Mouse (Mus musculus) gastrocnemius, postnatal 10 days (tissue): ENCODE measurements around the gene Gm21190. TPM values are rescaled to one million over a fixed set of nuclear protein-coding genes. Genes with fewer than 3 reads are reported as not detected.
"Not testable (repeated sequence)": the region's sequence is repeated elsewhere in the genome, so short reads cannot be mapped to it uniquely, and the experiment has no call there.

Experiments used
- DNase-seq: peaks from one replicate; pipeline ENCODE4 v3.0.0; 2021; ENCODE audit warnings: mixed read lengths
- total RNA-seq, 2 experiments: library from RNA; stranded (reverse); gene quantifications; 2 replicates each; pipeline ENCODE4 v1.2.3; 2021

Gene Gm21190
- total RNA-seq, 2 experiments from 2014 or later, result not detected

DNA sequence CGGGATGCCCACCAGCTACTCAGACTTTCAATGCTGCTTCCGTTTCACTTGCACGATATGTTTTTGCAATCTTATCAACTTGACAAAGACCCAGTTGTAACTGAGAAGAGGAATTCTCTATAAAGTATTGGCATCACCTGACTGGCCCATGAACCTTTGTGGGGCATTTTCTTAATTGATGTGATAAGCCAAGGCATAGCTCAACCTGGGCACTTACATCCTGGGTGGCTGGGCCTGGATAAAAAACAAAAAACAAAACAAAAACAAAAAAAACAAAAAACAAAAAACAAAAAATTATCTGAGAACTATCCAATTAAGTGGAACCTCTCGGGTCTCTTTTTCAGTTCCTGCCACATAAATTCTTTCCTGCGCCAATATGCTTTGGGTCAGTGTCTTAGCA lies 40.3 kb downstream of the Gm21190 start:
- DNase-seq, result no peak

DNA sequence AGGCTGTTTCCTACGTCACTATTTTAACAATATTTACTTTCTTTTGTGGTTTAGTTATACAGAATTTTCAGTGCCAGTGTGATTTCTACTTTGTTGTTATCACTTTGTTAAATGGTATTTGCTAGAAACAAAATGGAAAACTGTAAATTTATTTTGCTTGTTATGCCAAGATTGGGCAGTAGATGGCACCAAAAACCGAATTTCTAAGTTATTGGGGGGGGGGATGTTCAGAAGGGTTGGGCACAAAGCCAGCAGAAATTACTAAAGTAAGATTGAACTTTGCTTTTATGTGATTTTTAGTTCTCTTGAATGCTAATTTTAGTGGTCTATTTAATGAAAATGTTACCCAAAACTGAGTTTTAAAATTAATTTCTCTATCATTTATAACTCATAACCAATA lies 44.4 kb downstream of the Gm21190 start:
- DNase-seq, result not testable (repeated sequence)

DNA sequence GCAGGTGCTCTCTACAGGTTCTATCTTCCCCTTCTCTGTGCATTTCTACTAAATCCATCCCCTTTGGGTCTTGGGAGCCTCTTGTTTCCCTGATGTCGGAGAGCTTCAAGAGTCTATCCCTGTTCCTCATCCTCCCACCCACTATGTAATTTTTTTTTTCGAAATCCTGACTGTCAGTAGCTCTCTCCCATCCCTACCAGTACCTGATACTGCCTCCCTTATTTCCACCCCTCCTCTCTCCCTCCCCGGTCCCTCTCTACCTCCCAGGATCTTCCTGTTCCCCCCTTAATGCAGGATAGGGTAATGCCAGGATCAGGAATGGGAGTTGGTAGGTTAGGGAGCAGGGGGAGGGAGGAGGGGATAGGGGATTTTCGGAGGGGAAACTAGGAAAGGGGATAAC lies 45.4 kb downstream of the Gm21190 start:
- DNase-seq, result not testable (repeated sequence)

DNA sequence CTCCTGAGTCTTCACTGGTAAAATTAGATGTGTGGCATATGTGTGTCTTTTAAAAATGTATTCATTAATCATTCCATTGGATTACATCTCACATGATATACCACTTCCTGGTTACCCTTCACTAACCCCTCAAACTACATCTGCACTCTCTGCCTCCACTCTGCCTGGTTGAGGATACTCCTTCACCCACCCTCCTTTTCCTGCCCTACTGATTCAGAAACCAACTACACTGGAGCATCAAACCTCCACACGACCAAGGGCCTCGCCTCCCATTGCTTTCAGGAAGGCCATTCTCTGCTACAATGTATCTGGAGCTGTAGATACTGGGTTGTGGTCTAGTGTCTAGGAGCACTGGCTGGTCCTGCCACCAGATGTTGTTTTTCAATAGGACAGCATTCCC lies 46.2 kb downstream of the Gm21190 start:
- peak; percentile 5 for DNase-seq

DNA sequence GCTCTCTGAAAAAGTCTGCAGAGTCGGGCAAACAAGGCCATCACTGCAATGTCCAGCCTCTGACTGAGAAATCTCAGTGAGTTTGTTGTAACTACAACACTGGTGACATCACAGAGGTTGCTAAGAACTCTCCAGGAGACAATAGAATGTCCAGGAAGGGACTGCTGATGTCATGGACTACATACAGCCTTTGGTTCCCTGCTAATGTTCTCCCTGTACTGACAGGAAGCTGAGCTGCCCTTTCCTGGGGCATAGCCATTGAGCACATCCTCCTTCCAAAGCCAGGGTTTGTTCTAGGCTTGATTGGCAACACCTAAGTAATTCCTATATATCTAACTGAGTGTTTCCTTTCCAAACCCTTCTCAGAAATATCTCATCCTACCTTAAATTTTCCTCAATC lies 52.6 kb downstream of the Gm21190 start, which contains the start of gene Gm21149:
Gm21149 (minus strand) TSS at position 101 of the 400 bp plus-strand sequence.
- DNase-seq, result not testable (repeated sequence)

Other genes starting within 250 kb of the Gm21190 start
- gene Gm21149, start 52.7 kb downstream of the Gm21190 start, total RNA-seq, result not detected
- not detected for gene Gm21083, start 48.1 kb upstream of the Gm21190 start, total RNA-seq
- not detected for gene Speer4d, start 89.8 kb upstream of the Gm21190 start, total RNA-seq
- not detected for gene 4930572O03Rik, start 127.8 kb upstream of the Gm21190 start, total RNA-seq
- gene Speer4c, start 185.0 kb upstream of the Gm21190 start, total RNA-seq, result not detected